Mouse (Mus musculus): Measurements from ENCODE around the gene Me3. TPM values are rescaled to one million over a fixed set of nuclear protein-coding genes. Genes with fewer than 3 reads are reported as not detected.

Me3 gene
- polyA plus RNA-seq, 1 experiment, result 0.44 TPM

GRCm38 (mm10) chr7:89664197-89664596 lies 32.0 kb downstream of the Me3 start:
- no peak overlapping the region for H3K4me3 ChIP-seq (ENCODE audit: extremely low read depth, insufficient read depth, insufficient read length)
- H3K4me1 ChIP-seq (ENCODE audit: control insufficient read depth, insufficient read depth, insufficient read length), result no peaks in the 10 kb centered on the region
- H3K27me3 ChIP-seq (ENCODE audit: control insufficient read depth, insufficient read depth, low read length), result no peaks in the 10 kb centered on the region
- no peak for TF ChIP-seq POLR2A (IDR thresholded peaks at IDR 0.05; ENCODE audit: low read depth, low read length)
- TF ChIP-seq CTCF (IDR thresholded peaks at IDR 0.05; ENCODE audit: extremely low read depth, insufficient read depth, insufficient read length, insufficient replicate concordance), result no peak
- no peak for DNase-seq (ENCODE audit: low read depth in 1 of 2, low spot score in 2 of 2)
- 24% methylated on average over 5 of the region's 5 CpGs for WGBS
- no peaks in the 10 kb centered on the region for H3K36me3 ChIP-seq (ENCODE audit: control insufficient read depth, insufficient read depth, low read length)
- H3K27ac ChIP-seq (ENCODE audit: insufficient read depth, low read length), result no peak overlapping the region

GRCm38 (mm10) chr7:89666361-89666760 lies 34.2 kb downstream of the Me3 start:
- Histone ChIP-seq H3K4me1 (ENCODE audit: control insufficient read depth, insufficient read depth, insufficient read length) (no peaks in the 10 kb centered on the region), H3K36me3 (ENCODE audit: control insufficient read depth, insufficient read depth, low read length) (no peaks in the 10 kb centered on the region), H3K4me3 (ENCODE audit: extremely low read depth, insufficient read depth, insufficient read length) (no peak overlapping the region), H3K27me3 (ENCODE audit: control insufficient read depth, insufficient read depth, low read length) (no peaks in the 10 kb centered on the region), H3K27ac (ENCODE audit: insufficient read depth, low read length) (no peak overlapping the region)
- no peak for DNase-seq (ENCODE audit: low read depth in 1 of 2, low spot score in 2 of 2)
- TF ChIP-seq CTCF (IDR thresholded peaks at IDR 0.05; ENCODE audit: extremely low read depth, insufficient read depth, insufficient read length, insufficient replicate concordance) (no peak), POLR2A (IDR thresholded peaks at IDR 0.05; ENCODE audit: low read depth, low read length) (no peak)
- 88% methylated on average over 3 of the region's 3 CpGs for WGBS

GRCm38 (mm10) chr7:89667570-89667969 lies 35.4 kb downstream of the Me3 start:
- WGBS, result 87% methylated on average over 4 of the region's 4 CpGs

GRCm38 (mm10) chr7:89669461-89669860 lies 37.3 kb downstream of the Me3 start:
- Histone ChIP-seq H3K27me3 (ENCODE audit: control insufficient read depth, insufficient read depth, low read length) (no peaks in the 10 kb centered on the region), H3K36me3 (ENCODE audit: control insufficient read depth, insufficient read depth, low read length) (no peaks in the 10 kb centered on the region), H3K4me1 (ENCODE audit: control insufficient read depth, insufficient read depth, insufficient read length) (no peaks in the 10 kb centered on the region), H3K4me3 (ENCODE audit: extremely low read depth, insufficient read depth, insufficient read length) (no peak overlapping the region), H3K27ac (ENCODE audit: insufficient read depth, low read length) (no peak overlapping the region)
- DNase-seq (ENCODE audit: low read depth in 1 of 2, low spot score in 2 of 2), result no peak
- WGBS, result 85% methylated on average over 6 of the region's 6 CpGs
- no peak for TF ChIP-seq CTCF (IDR thresholded peaks at IDR 0.05; ENCODE audit: extremely low read depth, insufficient read depth, insufficient read length, insufficient replicate concordance)

More at GRCm38 (mm10) chr7:89667570-89667969, 35.4 kb downstream of the Me3 start:
- no peak for DNase-seq (ENCODE audit: low read depth in 1 of 2, low spot score in 2 of 2)
- H3K4me3 ChIP-seq (ENCODE audit: extremely low read depth, insufficient read depth, insufficient read length), result no peak overlapping the region
- no peak for TF ChIP-seq POLR2A (IDR thresholded peaks at IDR 0.05; ENCODE audit: low read depth, low read length)
- TF ChIP-seq CTCF (IDR thresholded peaks at IDR 0.05; ENCODE audit: extremely low read depth, insufficient read depth, insufficient read length, insufficient replicate concordance), result no peak
- no peaks in the 10 kb centered on the region for H3K36me3 ChIP-seq (ENCODE audit: control insufficient read depth, insufficient read depth, low read length)
- H3K27ac ChIP-seq (ENCODE audit: insufficient read depth, low read length), result no peak overlapping the region
- no peaks in the 10 kb centered on the region for H3K27me3 ChIP-seq (ENCODE audit: control insufficient read depth, insufficient read depth, low read length)
- H3K4me1 ChIP-seq (ENCODE audit: control insufficient read depth, insufficient read depth, insufficient read length), result no peaks in the 10 kb centered on the region

GRCm38 (mm10) chr7:89671104-89671831 lies 39.1 kb downstream of the Me3 start:
- TF ChIP-seq CTCF (IDR thresholded peaks at IDR 0.05; ENCODE audit: extremely low read depth, insufficient read depth, insufficient read length, insufficient replicate concordance) (no peak), POLR2A (IDR thresholded peaks at IDR 0.05; ENCODE audit: low read depth, low read length) (no peak)
- WGBS, result 88% methylated on average over 6 of the region's 6 CpGs
- no peak for DNase-seq (ENCODE audit: low read depth in 1 of 2, low spot score in 2 of 2)

GRCm38 (mm10) chr7:89676176-89676575 lies 44.0 kb downstream of the Me3 start:
- DNase-seq (ENCODE audit: low read depth in 1 of 2, low spot score in 2 of 2), result no peak
- Histone ChIP-seq H3K4me1 (ENCODE audit: control insufficient read depth, insufficient read depth, insufficient read length) (no peaks in the 10 kb centered on the region), H3K36me3 (ENCODE audit: control insufficient read depth, insufficient read depth, low read length) (no peaks in the 10 kb centered on the region), H3K27me3 (ENCODE audit: control insufficient read depth, insufficient read depth, low read length) (no peaks in the 10 kb centered on the region), H3K4me3 (ENCODE audit: extremely low read depth, insufficient read depth, insufficient read length) (no peak overlapping the region), H3K27ac (ENCODE audit: insufficient read depth, low read length) (no peak overlapping the region)
- no peak for TF ChIP-seq POLR2A (IDR thresholded peaks at IDR 0.05; ENCODE audit: low read depth, low read length)
- TF ChIP-seq CTCF (IDR thresholded peaks at IDR 0.05; ENCODE audit: extremely low read depth, insufficient read depth, insufficient read length, insufficient replicate concordance), result no peak

More at GRCm38 (mm10) chr7:89671104-89671831, 39.1 kb downstream of the Me3 start:
- no peaks in the 10 kb centered on the region for H3K36me3 ChIP-seq (ENCODE audit: control insufficient read depth, insufficient read depth, low read length)
- no peak overlapping the region for H3K27ac ChIP-seq (ENCODE audit: insufficient read depth, low read length)
- no peaks in the 10 kb centered on the region for H3K4me1 ChIP-seq (ENCODE audit: control insufficient read depth, insufficient read depth, insufficient read length)
- H3K27me3 ChIP-seq (ENCODE audit: control insufficient read depth, insufficient read depth, low read length), result no peaks in the 10 kb centered on the region
- no peak overlapping the region for H3K4me3 ChIP-seq (ENCODE audit: extremely low read depth, insufficient read depth, insufficient read length)

- no peaks in the 10 kb centered on the region for H3K27me3 ChIP-seq (ENCODE audit: control insufficient read depth, insufficient read depth, low read length)
Observed at GRCm38 (mm10) chr7:89677850-89678249, 45.7 kb downstream of the Me3 start.

More at GRCm38 (mm10) chr7:89677850-89678249, 45.7 kb downstream of the Me3 start:
- Histone ChIP-seq H3K4me3 (ENCODE audit: extremely low read depth, insufficient read depth, insufficient read length) (no peak overlapping the region), H3K4me1 (ENCODE audit: control insufficient read depth, insufficient read depth, insufficient read length) (no peaks in the 10 kb centered on the region), H3K36me3 (ENCODE audit: control insufficient read depth, insufficient read depth, low read length) (no peaks in the 10 kb centered on the region), H3K27ac (ENCODE audit: insufficient read depth, low read length) (no peak overlapping the region)
- no peak for TF ChIP-seq POLR2A (IDR thresholded peaks at IDR 0.05; ENCODE audit: low read depth, low read length)
- TF ChIP-seq CTCF (IDR thresholded peaks at IDR 0.05; ENCODE audit: extremely low read depth, insufficient read depth, insufficient read length, insufficient replicate concordance), result no peak
- DNase-seq (ENCODE audit: low read depth in 1 of 2, low spot score in 2 of 2), result no peak
- WGBS, result 83% methylated on average over 1 of the region's 1 CpGs
